Mouse (Mus musculus) C2C12 (cell line): ENCODE results near the gene Dlg5. TPM values are rescaled to one million over a fixed set of nuclear protein-coding genes. Genes with fewer than 3 reads are reported as not detected.

ENCODE experiments used
- H3K27me3 ChIP-seq: one replicate; pipeline ENCODE4 v1.6.1; 2011; ENCODE audit not compliant: control insufficient read depth, insufficient read depth, insufficient read length
- H3K36me3 ChIP-seq: one replicate; pipeline ENCODE4 v1.6.1; 2011; ENCODE audit not compliant: control insufficient read depth, insufficient read depth
- H3K4me3 ChIP-seq: one replicate; pipeline ENCODE4 v1.5.1; 2011; ENCODE audit warnings: mild to moderate bottlenecking, control low read depth; ENCODE audit not compliant: poor library complexity, insufficient read depth, severe bottlenecking
- H3K79me2 ChIP-seq: one replicate; pipeline ENCODE4 v1.6.1; 2011; ENCODE audit not compliant: control insufficient read depth, insufficient read depth
- H3K79me3 ChIP-seq: one replicate; pipeline ENCODE4 v1.6.1; 2011; ENCODE audit warnings: low read depth, control low read depth
- H3ac ChIP-seq: one replicate; pipeline ENCODE3; 2011; ENCODE audit warnings: low read depth; ENCODE audit not compliant: control insufficient read depth, insufficient read length
- CEBPB ChIP-seq: IDR thresholded peaks from one replicate; pipeline ENCODE4 v1.6.1; 2011; ENCODE audit warnings: low read depth, mild to moderate bottlenecking, control low read depth, moderate library complexity
- CTCF ChIP-seq: IDR thresholded peaks from one replicate; pipeline ENCODE4 v1.5.1; 2011; ENCODE audit not compliant: control insufficient read depth, insufficient read depth, insufficient read length
- FOSL1 ChIP-seq: IDR thresholded peaks from one replicate; pipeline ENCODE4 v1.8.0; 2011; ENCODE audit warnings: mild to moderate bottlenecking, low read length; ENCODE audit not compliant: poor library complexity, insufficient read depth, severe bottlenecking
- MAX ChIP-seq: IDR thresholded peaks from one replicate; pipeline ENCODE4 v1.6.1; 2011; ENCODE audit warnings: mild to moderate bottlenecking, control low read depth
- MYOD1 ChIP-seq: IDR thresholded peaks from one replicate; pipeline ENCODE4 v1.6.1; 2011; ENCODE audit warnings: low read depth; ENCODE audit not compliant: control insufficient read depth, insufficient read length
- MYOG ChIP-seq: IDR thresholded peaks from one replicate; pipeline ENCODE4 v1.6.1; 2011; ENCODE audit not compliant: control insufficient read depth, insufficient read length; ENCODE audit errors: extremely low read depth
- USF1 ChIP-seq: IDR thresholded peaks from one replicate; pipeline ENCODE4 v1.6.1; 2011; ENCODE audit warnings: low read depth, mild to moderate bottlenecking, control low read depth, moderate library complexity
- polyA plus RNA-seq: library from polyadenylated mRNA; unstranded; fragments of >200 nt; fragmentation: generic; extraction: Trizol; gene quantifications from one replicate; pipeline ENCODE4 v1.2.1, GENCODE M21; 2012; ENCODE audit warnings: missing spikeins

Dlg5 gene
- polyA plus RNA-seq, 1 experiment: 59.6 TPM

GRCm38 (mm10) chr14:24281278-24281677, 35.6 kb upstream of the Dlg5 start:
- H3K79me3 ChIP-seq: no peaks in the 10 kb centered on the region
- no peaks in the 10 kb centered on the region for H3K36me3 ChIP-seq
- peaks cover 36% of the 10 kb centered on the region for H3K27me3 ChIP-seq
- TF ChIP-seq MYOD1: no peak
- no peak for TF ChIP-seq MAX
- no peak for TF ChIP-seq MYOG
- TF ChIP-seq FOSL1: no peak
- TF ChIP-seq CTCF: no peak
- no peak for TF ChIP-seq CEBPB
- TF ChIP-seq USF1: no peak
- no peak overlapping the region for H3K4me3 ChIP-seq
- no peaks in the 10 kb centered on the region for H3K79me2 ChIP-seq
- H3ac ChIP-seq: no peak overlapping the region

- Histone ChIP-seq H3ac (no peak overlapping the region), H3K79me3 (no peaks in the 10 kb centered on the region), H3K4me3 (no peak overlapping the region), H3K27me3 (peaks cover 10% of the 10 kb centered on the region), H3K36me3 (no peaks in the 10 kb centered on the region), H3K79me2 (no peaks in the 10 kb centered on the region)
- TF ChIP-seq MYOD1 (no peak), MAX (no peak), CEBPB (no peak), USF1 (no peak), FOSL1 (no peak), MYOG (no peak), CTCF (no peak)
Measured at GRCm38 (mm10) chr14:24275534-24275933, 29.8 kb upstream of the Dlg5 start.

GRCm38 (mm10) chr14:24273575-24273974, 27.9 kb upstream of the Dlg5 start:
- Histone ChIP-seq H3K4me3 (no peak overlapping the region), H3ac (no peak overlapping the region), H3K79me3 (no peaks in the 10 kb centered on the region), H3K36me3 (no peaks in the 10 kb centered on the region), H3K79me2 (no peaks in the 10 kb centered on the region), H3K27me3 (peaks cover 10% of the 10 kb centered on the region)
- no peak for TF ChIP-seq FOSL1
- TF ChIP-seq MYOD1: no peak
- TF ChIP-seq CEBPB: no peak

GRCm38 (mm10) chr14:24269571-24269970, 23.9 kb upstream of the Dlg5 start:
- TF ChIP-seq MAX (no peak), USF1 (no peak), CTCF (no peak), MYOG (no peak), MYOD1 (no peak), CEBPB (no peak), FOSL1 (no peak)
- H3K4me3 ChIP-seq: no peak overlapping the region
- no peaks in the 10 kb centered on the region for H3K79me3 ChIP-seq
- H3K36me3 ChIP-seq: no peaks in the 10 kb centered on the region
- peaks cover 3% of the 10 kb centered on the region for H3K27me3 ChIP-seq
- H3K79me2 ChIP-seq: no peaks in the 10 kb centered on the region
- H3ac ChIP-seq: no peak overlapping the region

GRCm38 (mm10) chr14:24262915-24263314, 17.2 kb upstream of the Dlg5 start:
- no peak for TF ChIP-seq MYOD1
- TF ChIP-seq USF1: no peak
- TF ChIP-seq FOSL1: no peak
- no peak for TF ChIP-seq MAX
- no peak for TF ChIP-seq MYOG
- no peak for TF ChIP-seq CEBPB
- TF ChIP-seq CTCF: no peak
- Histone ChIP-seq H3K79me2 (no peaks in the 10 kb centered on the region), H3ac (no peak overlapping the region), H3K79me3 (no peaks in the 10 kb centered on the region), H3K4me3 (no peak overlapping the region), H3K27me3 (peaks cover 3% of the 10 kb centered on the region), H3K36me3 (no peaks in the 10 kb centered on the region)

- TF ChIP-seq MYOG: no peak
- Histone ChIP-seq H3K79me2 (no peaks in the 10 kb centered on the region), H3K36me3 (no peaks in the 10 kb centered on the region), H3K79me3 (no peaks in the 10 kb centered on the region), H3K4me3 (no peak overlapping the region), H3ac (no peak overlapping the region), H3K27me3 (peaks cover 3% of the 10 kb centered on the region)
Measured at GRCm38 (mm10) chr14:24262382-24262781, 16.7 kb upstream of the Dlg5 start.
